Comparison of ENCODE assay signal across 12 mouse cellular contexts in genomic region chr8:77189318-77189717, GRCm38 (mm10).
DNase-seq lines count a peak whose midpoint lies in the region.
"Had no signal": no experiment of that assay in that cellular context is flagged by ENCODE, and none has a peak within 500 bp of the region (broad histone marks: within the 10 kb centered on the region; RNA-seq: fewer than 3 reads in every experiment).

No protein-coding gene starts in this region.

- DNase-seq in cerebellum, postnatal 10 days, result peak; percentile 55 to 67
- DNase-seq in cerebellum, adult 11-12 months, result no peak
- DNase-seq in left cerebral cortex, adult 18-20 months (ENCODE audit: low spot score in 2 of 2), result peak; percentile 39 to 67
- no peak for DNase-seq in left cerebral cortex, adult 8-10 months (ENCODE audit: low spot score in 2 of 2)
- DNase-seq in adrenal gland, postnatal 25 days, result peak; percentile 60
- peak; percentile 53 to 58 for DNase-seq in right cerebral cortex, adult 2 months (ENCODE audit: low spot score in 2 of 2)
- DNase-seq in spleen, postnatal 36 days (ENCODE audit: low spot score in 2 of 2), result no peak
- no peak for DNase-seq in ovary, postnatal 36 days (ENCODE audit: low spot score)
- DNase-seq: B cell, adult 2 months; cerebellum, adult 9-10 months; kidney, adult 8-10 months; thymus, postnatal 25 days had no signal

Comparison
In these comparisons a context has a peak if more than half of its experiments do, and no peak if none do; other contexts are left out.
1. DNase-seq: peak in cerebellum, postnatal 10 days (2 of 2), left cerebral cortex, adult 18-20 months (2 of 2), adrenal gland, postnatal 25 days (single experiment) and right cerebral cortex, adult 2 months (2 of 2); none in cerebellum, adult 11-12 months (single experiment), left cerebral cortex, adult 8-10 months (0 of 2), spleen, postnatal 36 days (0 of 2) and ovary, postnatal 36 days (single experiment).